Comparison of ENCODE assay signal across 9 mouse cellular contexts in the genomic region with DNA sequence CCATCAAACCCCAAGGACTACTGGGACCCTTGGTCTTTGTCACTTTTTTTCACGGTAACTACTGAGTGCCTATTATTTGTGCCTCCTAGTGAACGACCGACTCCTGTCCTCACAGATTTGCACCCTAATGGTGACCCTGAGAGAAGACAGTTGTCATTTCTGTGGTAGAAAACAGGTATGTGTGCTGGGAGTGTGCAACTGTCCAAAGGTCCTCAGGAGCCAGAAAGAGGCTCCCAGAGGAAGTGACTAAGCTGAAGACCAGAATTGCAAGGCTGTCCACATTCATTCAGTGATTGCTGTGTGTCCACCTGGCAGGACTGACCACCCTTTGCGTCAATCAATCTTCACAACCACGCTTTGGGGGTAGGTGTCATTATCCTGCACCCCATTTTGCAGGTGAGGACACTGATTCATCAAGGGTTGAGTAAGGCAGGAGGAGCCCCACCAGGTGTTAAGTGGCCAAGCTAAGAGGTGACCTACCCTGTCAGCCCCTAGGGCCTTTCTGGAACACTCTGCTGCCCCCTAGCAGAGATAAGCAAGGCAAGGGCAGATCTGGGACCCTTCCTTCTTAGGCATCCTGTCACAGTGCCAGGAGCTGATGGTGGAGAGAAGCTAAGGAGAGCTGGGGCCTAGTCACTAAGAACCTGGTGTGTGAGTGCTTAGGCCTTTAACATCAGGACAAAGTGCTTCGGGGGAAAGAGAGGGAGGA. TPM values are rescaled to one million over a fixed set of nuclear protein-coding genes. Genes with fewer than 3 reads are reported as not detected.
DNase-seq lines count a peak whose midpoint lies in the region; ATAC-seq lines count a peak whose summit lies in the region.
"Had no signal": no experiment of that assay in that cellular context is flagged by ENCODE, and none has a peak within 500 bp of the region (broad histone marks: within the 10 kb centered on the region; RNA-seq: fewer than 3 reads in every experiment).

No protein-coding gene starts in this region.

- peak overlapping the region; percentile 45 for H3K9ac ChIP-seq in lung, embryonic 16.5 days (ENCODE audit: low read length)
- H3K9ac ChIP-seq in forebrain, embryonic 11.5 days (ENCODE audit: low read length) = no peak overlapping the region
- peak overlapping the region; percentile 75; the same call in 1 of the 2 replicates for H3K9ac ChIP-seq in intestine, embryonic 16.5 days (ENCODE audit: low read depth, low read length)
- no peak overlapping the region for H3K9ac ChIP-seq in neural tube, embryonic 14.5 days (replicated peaks; ENCODE audit: low read depth, low read length)

- no peaks in the 10 kb centered on the region for H3K27me3 ChIP-seq in lung, embryonic 16.5 days (ENCODE audit: control insufficient read depth, insufficient read depth, low read depth, low read length)
- H3K27me3 ChIP-seq in forebrain, embryonic 11.5 days (ENCODE audit: control insufficient read depth, insufficient read depth, low read length) = no peaks in the 10 kb centered on the region
- no peaks in the 10 kb centered on the region for H3K27me3 ChIP-seq in intestine, embryonic 16.5 days (replicated peaks; ENCODE audit: control insufficient read depth, insufficient read depth, low read length)
- H3K27me3 ChIP-seq in neural tube, embryonic 14.5 days (ENCODE audit: control insufficient read depth, insufficient read depth, low read length) = peaks cover 6% of the 10 kb centered on the region

- H3K4me1 ChIP-seq in lung, embryonic 16.5 days (replicated peaks; ENCODE audit: control insufficient read depth, insufficient read depth, low read length) = peaks cover 18% of the 10 kb centered on the region
- no peaks in the 10 kb centered on the region for H3K4me1 ChIP-seq in forebrain, embryonic 11.5 days (replicated peaks; ENCODE audit: control insufficient read depth, insufficient read depth, low read length)
- H3K4me1 ChIP-seq in intestine, embryonic 16.5 days (ENCODE audit: control insufficient read depth, insufficient read depth, low read length) = peaks cover 8% of the 10 kb centered on the region
- H3K4me1 ChIP-seq in neural tube, embryonic 14.5 days (ENCODE audit: control insufficient read depth, insufficient read depth, low read length) = no peaks in the 10 kb centered on the region

- H3K4me3 ChIP-seq in lung, embryonic 16.5 days (ENCODE audit: low read length) = peak overlapping the region; percentile 74
- H3K4me3 ChIP-seq in forebrain, embryonic 11.5 days (ENCODE audit: low read depth, low read length) = peak overlapping the region; percentile 43
- peak overlapping the region; percentile 67 for H3K4me3 ChIP-seq in intestine, embryonic 16.5 days (ENCODE audit: low read length)
- H3K4me3 ChIP-seq in neural tube, embryonic 14.5 days (ENCODE audit: low read depth, low read length) = peak overlapping the region; percentile 47

- H3K9me3 ChIP-seq in lung, embryonic 16.5 days (ENCODE audit: control insufficient read depth, low read length) = no peaks in the 10 kb centered on the region
- H3K9me3 ChIP-seq in forebrain, embryonic 11.5 days (ENCODE audit: control insufficient read depth, low read length) = no peaks in the 10 kb centered on the region
- no peaks in the 10 kb centered on the region for H3K9me3 ChIP-seq in intestine, embryonic 16.5 days (ENCODE audit: control insufficient read depth, low read length)
- no peaks in the 10 kb centered on the region for H3K9me3 ChIP-seq in neural tube, embryonic 14.5 days (ENCODE audit: control insufficient read depth, low read length)

- DNase-seq in lung, postnatal 14 days = no peak
- no peak for DNase-seq in forebrain, embryonic 11.5 days (ENCODE audit: low spot score)
- DNase-seq in adrenal gland, adult 2 months = no peak
- DNase-seq in c-Kit-positive CD71-positive TER-119-positive erythroid progenitor cells, embryonic 14.5 days (ENCODE audit: low spot score) = no peak
- no peak for DNase-seq in layer of hippocampus, postnatal 36 days

- H3K4me2 ChIP-seq in lung, embryonic 16.5 days (ENCODE audit: low read depth, low read length) = peak overlapping the region; percentile 91
- H3K4me2 ChIP-seq in forebrain, embryonic 11.5 days (ENCODE audit: low read depth, low read length, severe bottlenecking) = peak overlapping the region; percentile 89
- H3K4me2 ChIP-seq in intestine, embryonic 16.5 days (ENCODE audit: low read depth, low read length) = peak overlapping the region; percentile 93
- peak overlapping the region; percentile 71 for H3K4me2 ChIP-seq in neural tube, embryonic 14.5 days (ENCODE audit: low read depth, low read length)

- WGBS in lung, embryonic 16.5 days = 28% methylated on average over 6 of the region's 6 CpGs
- WGBS in forebrain, embryonic 11.5 days = 44% methylated on average over 6 of the region's 6 CpGs
- WGBS in intestine, embryonic 16.5 days = 30% methylated on average over 6 of the region's 6 CpGs
- WGBS in neural tube, embryonic 14.5 days = 34% methylated on average over 6 of the region's 6 CpGs

- peak overlapping the region; percentile 47 for H3K27ac ChIP-seq in lung, embryonic 16.5 days (ENCODE audit: low read length)
- no peak overlapping the region for H3K27ac ChIP-seq in forebrain, embryonic 11.5 days (ENCODE audit: low read depth, low read length)
- H3K27ac ChIP-seq in intestine, embryonic 16.5 days (ENCODE audit: low read length) = no peak overlapping the region
- no peak overlapping the region for H3K27ac ChIP-seq in neural tube, embryonic 14.5 days (ENCODE audit: low read depth, low read length)

- ATAC-seq in lung, embryonic 16.5 days (ENCODE audit: low read depth) = peak; percentile 15
- ATAC-seq in forebrain, embryonic 11.5 days (replicated peaks; ENCODE audit: low FRiP score) = no peak
- ATAC-seq in intestine, embryonic 16.5 days = peak; percentile 68
- 0 out of 2 replicates have a peak, but pooled peaks have one; percentile 21 for ATAC-seq in neural tube, embryonic 14.5 days (ENCODE audit: low read depth)

- no peaks in the 10 kb centered on the region for H3K36me3 ChIP-seq in lung, embryonic 16.5 days (ENCODE audit: control insufficient read depth, insufficient read depth, low read length)
- H3K36me3 ChIP-seq in forebrain, embryonic 11.5 days (ENCODE audit: control insufficient read depth, insufficient read depth, low read length) = no peaks in the 10 kb centered on the region
- H3K36me3 ChIP-seq in intestine, embryonic 16.5 days (ENCODE audit: control insufficient read depth, insufficient read depth, low read length) = no peaks in the 10 kb centered on the region
- no peaks in the 10 kb centered on the region for H3K36me3 ChIP-seq in neural tube, embryonic 14.5 days (ENCODE audit: control insufficient read depth, insufficient read depth, low read length)

RNA-seq across cellular contexts. Expression of gene Myzap, which starts 0.6 kb away (rescaled TPM):
- polyA plus RNA-seq in lung, embryonic 16.5 days (2015; fragmentation: Nextera tagmentation; extraction: Ambion mirVana) = 65.8 and 66.7 TPM in 2 replicates
- polyA plus RNA-seq in forebrain, embryonic 11.5 days (2014; fragmentation: Nextera tagmentation; extraction: Ambion mirVana) = 4.2 and 4.3 TPM in 2 replicates
- polyA plus RNA-seq in intestine, embryonic 16.5 days (2015; fragmentation: Nextera tagmentation; extraction: Ambion mirVana) = 7.9 and 8.9 TPM in 2 replicates
- polyA plus RNA-seq in neural tube, embryonic 14.5 days (2014; fragmentation: Nextera tagmentation; extraction: Ambion mirVana) = 2.4 and 4.2 TPM in 2 replicates
- total RNA-seq in adrenal gland, adult 2 months (2021) = 10 to 100 TPM; 10.3 to 11.7 TPM
- 3.2 and 3.9 TPM in 2 replicates for polyA plus RNA-seq in adrenal gland, adult 2 months (2012; rRNA removed)
- 1 to 10 TPM in 1 of 2 experiments, under 1 TPM in 1; 0.67 to 2.1 TPM for total RNA-seq in layer of hippocampus, postnatal 36 days (2021)
- total RNA-seq: granulocyte monocyte progenitor cell, adult 5-6 weeks had no signal

Comparison
In these comparisons a context has a peak if more than half of its experiments do, and no peak if none do; other contexts are left out.
1. H3K9ac ChIP-seq: peak in lung, embryonic 16.5 days (single experiment) and intestine, embryonic 16.5 days (single experiment); none in forebrain, embryonic 11.5 days (single experiment) and neural tube, embryonic 14.5 days (single experiment).
2. Peak in every context shown above with its lines, with median percentiles within 50 percentile points of each other: H3K4me2 ChIP-seq and H3K4me3 ChIP-seq.